Mouse (Mus musculus) gastrocnemius, postnatal 14 days (tissue): ENCODE measurements around the gene Chd3. TPM values are rescaled to one million over a fixed set of nuclear protein-coding genes. Genes with fewer than 3 reads are reported as not detected.

ENCODE experiments used
- DNase-seq: peaks from one replicate; pipeline ENCODE4 v3.0.0; 2021; ENCODE audit warnings: mixed read lengths
- intact Hi-C: fragments of 180-260 bp; cut with DNase I; formaldehyde crosslinking; loops from one replicate; pipeline ENCODE4 v1.15.1; 2025; ENCODE audit warnings: low total_unique reads
- total RNA-seq, 2 experiments: library from RNA; stranded (reverse); gene quantifications; 2 replicates each; pipeline ENCODE4 v1.2.3; 2021

The Chd3 gene
- total RNA-seq, 2 experiments from 2014 or later: 25.5 to 28.7 TPM

GRCm38 (mm10) chr11:69370817-69371215 lies 1.6 kb upstream of the Chd3 start:
- DNase-seq: no peak
- intact Hi-C loops: loop anchor here (5.0 kb wide), 1 partner anchor 34 kb away; no protein-coding TSS in a partner anchor

DNA sequence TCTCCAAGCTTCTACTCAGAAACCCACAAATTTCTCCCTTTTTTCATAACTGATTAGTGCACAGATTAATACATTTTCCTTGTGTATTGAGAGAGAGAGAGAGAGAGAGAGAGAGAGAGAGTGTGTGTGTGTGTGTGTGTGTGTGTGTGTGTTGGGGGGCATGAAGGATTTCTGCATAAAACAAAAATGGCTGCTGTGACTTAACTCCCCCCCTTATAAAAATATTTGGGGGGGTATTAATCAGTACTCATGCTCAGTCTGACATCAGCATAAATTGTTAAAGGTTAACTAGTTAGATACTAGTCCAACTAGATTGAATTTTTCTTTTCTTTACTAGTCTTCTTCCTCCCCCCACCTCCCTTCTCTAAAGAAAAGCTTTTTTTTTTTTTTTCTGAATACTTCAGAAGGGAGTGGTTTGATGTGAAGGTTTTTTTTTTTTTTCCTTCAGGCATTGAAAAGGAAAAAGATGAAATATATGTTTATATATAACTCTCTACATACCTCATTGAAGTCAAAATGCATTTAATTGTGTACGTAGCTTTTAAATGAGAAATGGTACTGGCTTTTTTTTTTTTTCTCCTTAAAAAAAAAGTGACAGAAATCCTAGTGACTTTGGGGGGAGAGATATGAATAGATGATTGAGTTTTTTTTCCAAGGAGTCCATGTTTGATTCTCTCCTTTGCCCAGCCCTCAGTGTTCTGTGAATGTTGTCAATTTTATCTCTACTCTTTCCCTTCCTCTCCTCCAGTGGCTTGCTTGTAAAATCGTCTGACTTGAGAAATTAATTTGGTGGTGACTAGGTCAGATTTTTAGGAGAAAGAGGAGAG lies 997 bp upstream of the Chd3 start:
- no peak for DNase-seq
- intact Hi-C loops: loop anchor here (5.0 kb wide), 1 partner anchor 33 kb away; no protein-coding TSS in a partner anchor

DNA sequence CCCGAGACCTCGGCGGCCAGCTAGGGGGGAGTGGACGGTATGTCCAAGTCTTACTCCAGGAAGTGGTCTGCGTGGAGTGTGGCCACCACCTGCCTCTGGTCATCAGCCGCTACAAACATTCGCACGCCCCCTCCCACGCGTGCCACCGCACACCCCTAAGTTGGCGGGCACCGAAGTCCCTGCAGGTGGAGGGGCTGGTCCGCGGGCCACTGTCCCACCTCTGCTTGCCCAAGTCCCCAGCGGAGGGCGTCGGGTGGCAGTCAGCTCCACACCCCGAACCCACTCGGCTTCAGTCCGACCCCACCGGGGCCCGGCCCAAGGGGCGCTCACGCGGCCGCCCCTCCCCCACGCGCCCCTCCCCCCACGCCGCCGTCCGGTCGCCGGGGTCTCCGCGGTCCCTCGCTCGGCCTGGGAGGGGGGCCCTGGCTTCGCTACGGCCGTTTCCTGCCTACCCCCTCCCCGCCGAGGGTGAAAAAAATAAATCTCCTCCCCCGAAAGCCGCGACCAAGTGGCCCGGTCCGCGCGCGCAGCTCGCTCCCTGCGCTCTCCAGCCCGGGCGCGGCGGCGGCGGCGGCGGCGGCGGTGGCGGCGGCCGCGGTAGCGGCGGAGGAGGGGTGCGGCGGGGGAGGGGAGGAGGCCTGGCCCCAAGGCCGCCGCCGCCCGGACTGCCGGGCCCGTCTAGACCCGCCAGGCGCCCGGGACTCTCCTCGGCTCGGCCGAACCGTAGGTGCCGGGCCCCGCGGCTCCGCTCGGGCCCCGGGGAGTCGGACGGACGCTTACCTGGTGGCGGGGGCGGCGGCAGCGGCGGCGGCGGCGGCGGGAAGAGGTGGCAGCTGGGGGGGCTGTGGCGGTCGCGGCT lies 621 bp downstream of the Chd3 start:
- peak; percentile 52 for DNase-seq
- intact Hi-C loops: no loop called here

GRCm38 (mm10) chr11:69367616-69368355 lies 1.4 kb downstream of the Chd3 start:
- intact Hi-C loops: no loop called here
- DNase-seq: no peak

GRCm38 (mm10) chr11:69366855-69367615 lies 2.2 kb downstream of the Chd3 start:
- no peak for DNase-seq
- intact Hi-C loops: no loop called here

DNA sequence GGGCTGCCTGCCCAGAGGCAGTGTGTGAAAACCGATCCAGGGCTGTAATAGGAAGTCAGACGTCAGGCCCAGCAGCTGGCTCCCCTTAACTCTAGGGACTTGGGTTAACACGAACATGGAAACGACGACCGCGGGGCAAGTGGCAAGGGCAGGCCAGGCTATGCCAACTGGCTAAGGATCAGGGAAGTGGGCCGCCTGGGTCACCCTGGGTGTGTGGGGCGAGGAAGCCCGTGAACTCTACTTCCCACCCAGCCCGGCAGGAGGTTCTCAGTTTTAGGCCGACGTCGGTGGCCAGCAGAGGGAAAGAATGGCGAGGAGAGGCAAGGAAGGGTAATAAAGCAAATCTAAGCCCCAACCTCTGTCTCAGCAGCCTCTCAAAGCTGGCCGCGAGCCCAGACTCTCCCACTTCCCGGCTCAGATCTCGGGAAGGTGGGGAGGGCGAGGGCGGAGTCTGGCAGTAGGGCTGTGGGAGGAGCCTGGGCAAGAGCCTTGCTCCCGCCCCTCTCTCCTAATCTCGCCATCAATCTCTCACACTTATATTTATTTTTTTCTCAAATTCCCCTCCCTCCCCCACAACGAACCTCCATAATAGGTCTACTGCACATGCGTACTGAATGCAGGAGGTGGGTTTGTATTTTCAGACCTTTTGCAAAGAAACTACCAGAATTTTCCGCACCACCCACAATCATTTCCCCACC lies 2.9 kb downstream of the Chd3 start:
- intact Hi-C loops: no loop called here
- DNase-seq: peak; percentile 97

DNA sequence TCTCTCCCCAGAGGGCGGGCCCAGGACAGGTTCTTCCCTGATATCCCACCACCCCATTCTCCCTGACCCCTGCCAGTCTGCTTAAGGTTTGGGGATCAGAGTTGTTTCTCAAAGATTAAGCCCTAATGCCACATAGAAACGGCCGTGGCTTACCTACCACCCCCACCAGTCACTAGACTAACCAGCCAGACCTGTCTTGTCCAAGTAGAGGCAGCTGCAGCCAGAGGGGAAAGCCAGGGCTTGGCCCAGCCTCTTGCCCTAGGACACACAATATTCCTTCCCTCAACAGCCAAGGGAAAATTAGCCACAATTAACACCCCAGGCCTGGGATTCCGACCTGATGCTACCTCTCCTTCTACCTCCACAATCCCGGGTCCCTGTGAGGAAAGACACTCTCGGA lies 3.5 kb downstream of the Chd3 start:
- peak; percentile 56 for DNase-seq
- intact Hi-C loops: no loop called here

- DNase-seq: peak; percentile 98
- intact Hi-C loops: no loop called here
Observed at GRCm38 (mm10) chr11:69364910-69365309, 4.3 kb downstream of the Chd3 start.

GRCm38 (mm10) chr11:69364376-69364775 lies 4.8 kb downstream of the Chd3 start:
- DNase-seq: no peak
- intact Hi-C loops: no loop called here

DNA sequence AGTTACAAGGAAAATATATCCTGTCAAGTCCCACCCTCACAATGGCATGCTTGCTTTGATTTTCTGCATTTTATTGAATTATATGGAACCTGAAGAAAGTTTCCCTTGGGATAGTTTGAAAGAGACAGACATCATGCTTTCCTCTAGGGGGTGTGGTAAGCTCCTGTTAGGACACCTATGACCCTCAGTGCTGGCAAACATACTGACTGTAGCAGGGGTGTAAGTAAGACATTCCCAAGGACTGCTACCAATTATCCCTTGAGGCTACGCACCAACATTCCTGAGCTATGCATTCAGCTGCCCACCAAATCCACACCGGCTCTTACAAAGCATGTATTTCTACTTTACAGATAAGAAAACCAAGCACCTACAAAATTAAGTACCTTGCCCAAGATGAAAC lies 6.7 kb downstream of the Chd3 start:
- DNase-seq: no peak
- intact Hi-C loops: no loop called here

DNA sequence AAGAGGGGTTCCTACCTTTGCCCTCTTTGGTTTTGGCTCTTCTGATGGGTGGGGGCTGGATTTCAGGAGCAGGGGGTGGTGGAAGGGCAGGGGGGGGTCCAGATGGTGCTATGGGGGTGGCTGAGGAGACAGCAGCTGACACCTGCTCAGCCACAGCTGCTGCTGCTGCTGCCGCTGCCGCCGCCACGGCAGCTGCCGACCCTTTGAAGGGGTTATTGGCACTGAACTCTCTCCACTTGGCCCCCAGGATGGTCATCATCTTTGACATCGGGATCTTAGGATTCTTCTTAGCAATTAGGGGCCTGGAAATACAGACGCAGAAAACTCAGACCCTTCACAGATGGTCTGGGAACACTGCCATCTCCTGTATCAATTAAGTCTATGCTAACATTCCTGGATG lies 7.2 kb downstream of the Chd3 start:
- DNase-seq: no peak
- intact Hi-C loops: no loop called here

DNA sequence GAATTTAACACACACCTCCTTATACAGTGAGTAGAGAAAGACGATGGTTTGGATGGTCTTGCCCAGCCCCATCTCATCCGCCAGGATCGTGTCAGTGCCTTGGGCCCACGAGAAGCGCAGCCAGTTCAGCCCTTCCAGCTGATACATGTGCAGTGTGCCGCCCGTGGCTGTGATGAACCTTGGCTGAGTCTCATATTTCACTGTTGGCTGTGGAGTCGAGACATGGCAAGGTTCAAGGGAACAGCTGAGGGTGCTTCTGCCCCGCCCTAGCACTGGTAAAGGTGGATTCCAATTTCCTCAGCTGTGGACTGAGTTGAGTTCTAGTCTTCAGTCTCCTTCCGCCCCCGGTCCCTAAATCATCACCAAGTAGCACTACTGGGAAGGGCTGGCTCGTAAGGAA lies 11.5 kb downstream of the Chd3 start:
- peak; percentile 49 for DNase-seq
- intact Hi-C loops: no loop called here

GRCm38 (mm10) chr11:69356544-69356943 lies 12.7 kb downstream of the Chd3 start:
- intact Hi-C loops: no loop called here
- no peak for DNase-seq

GRCm38 (mm10) chr11:69346441-69346840 lies 22.8 kb downstream of the Chd3 start:
- no peak for DNase-seq
- intact Hi-C loops: no loop called here

GRCm38 (mm10) chr11:69340161-69341131 lies 28.8 kb downstream of the Chd3 start, which contains the start of gene Rnf227:
Gene Rnf227, plus strand, starts transcription at chr11:69340461.
- intact Hi-C loops: no loop called here
- DNase-seq: peak; percentile 64

DNA sequence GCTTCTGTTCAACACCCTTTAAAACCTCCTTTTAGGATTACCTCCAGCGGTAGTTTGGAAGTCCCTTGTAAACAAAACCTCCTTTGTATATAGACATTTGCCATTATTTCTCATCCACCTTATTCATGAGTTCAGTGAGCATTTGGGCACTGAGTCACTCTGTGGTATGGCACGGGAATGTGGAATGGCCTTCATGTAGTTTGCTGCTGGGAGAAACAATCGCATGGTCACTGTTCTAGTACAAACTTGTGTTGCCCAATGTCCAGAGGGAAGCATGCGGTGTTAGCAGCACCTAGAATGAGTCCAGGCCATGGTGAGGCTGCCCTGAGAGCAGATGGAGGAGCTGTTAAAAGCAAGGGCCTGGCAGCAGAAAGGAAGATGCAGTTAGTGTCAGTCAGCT lies 34.4 kb downstream of the Chd3 start:
- intact Hi-C loops: loop anchor here (5.0 kb wide), 2 partner anchors 38 to 53 kb away; no protein-coding TSS in a partner anchor
- no peak for DNase-seq

- no peak for DNase-seq
- intact Hi-C loops: loop anchor here (5.0 kb wide), 1 partner anchor 53 kb away; no protein-coding TSS in a partner anchor
Observed at GRCm38 (mm10) chr11:69333922-69334321, 35.3 kb downstream of the Chd3 start.
